Comparison of ENCODE assay signal across 9 mouse cellular contexts in genomic region chr1:189402223-189402943, GRCm38 (mm10). TPM values are rescaled to one million over a fixed set of nuclear protein-coding genes. Genes with fewer than 3 reads are reported as not detected.
A peak's percentile ranks its signal among the peaks of the same experiment; 100 is the strongest.
DNase-seq lines count a peak whose midpoint lies in the region; ATAC-seq lines count a peak whose summit lies in the region.
"Had no signal": no experiment of that assay in that cellular context is flagged by ENCODE, and none has a peak within 500 bp of the region (broad histone marks: within the 10 kb centered on the region; RNA-seq: fewer than 3 reads in every experiment).

TSS of gene Kcnk2 (minus strand) at chr1:189402273.

- H3K4me2 ChIP-seq in kidney, embryonic 14.5 days (replicated peaks; ENCODE audit: low read depth, low read length), result peak within 1 kb of the TSS; percentile 30
- H3K4me2 ChIP-seq in forebrain, embryonic 13.5 days, result no peak within 1 kb of the TSS

- peaks cover 14% of the 10 kb centered on the region; the same call in 1 of the 2 replicates for H3K4me1 ChIP-seq in kidney, embryonic 14.5 days (ENCODE audit: control insufficient read depth, insufficient read depth, low read length)
- H3K4me1 ChIP-seq in forebrain, embryonic 13.5 days, result no peaks in the 10 kb centered on the region
- H3K4me1 ChIP-seq in limb, embryonic 10.5 days, result peaks cover 32% of the 10 kb centered on the region

- no peak within 1 kb of the TSS for H3K27ac ChIP-seq in kidney, embryonic 14.5 days (ENCODE audit: low read depth, low read length)
- H3K27ac ChIP-seq in forebrain, embryonic 13.5 days, result no peak within 1 kb of the TSS
- peak within 1 kb of the TSS; percentile 73 for H3K27ac ChIP-seq in limb, embryonic 10.5 days

- no peaks in the 10 kb centered on the region for H3K27me3 ChIP-seq in kidney, embryonic 14.5 days (ENCODE audit: control insufficient read depth, insufficient read depth, low read length)
- H3K27me3 ChIP-seq in forebrain, embryonic 13.5 days, result no peaks in the 10 kb centered on the region
- no peaks in the 10 kb centered on the region for H3K27me3 ChIP-seq in limb, embryonic 10.5 days (ENCODE audit: low read depth, poor library complexity, severe bottlenecking)

- H3K4me3 ChIP-seq in kidney, embryonic 14.5 days (ENCODE audit: low read length), result no peak within 1 kb of the TSS
- no peak within 1 kb of the TSS for H3K4me3 ChIP-seq in forebrain, embryonic 13.5 days
- peak within 1 kb of the TSS; percentile 27; the same call in 1 of the 2 replicates for H3K4me3 ChIP-seq in limb, embryonic 10.5 days

- 14% methylated on average over 14 of the region's 14 CpGs for WGBS in kidney, embryonic 14.5 days
- 45% methylated on average over 14 of the region's 14 CpGs for WGBS in forebrain, embryonic 13.5 days
- 25% methylated on average over 14 of the region's 14 CpGs for WGBS in limb, embryonic 10.5 days

- no peak within 1 kb of the TSS for H3K9ac ChIP-seq in kidney, embryonic 14.5 days (ENCODE audit: low read depth, low read length)
- H3K9ac ChIP-seq in forebrain, embryonic 13.5 days, result no peak within 1 kb of the TSS

- DNase-seq in kidney, postnatal 25 days, result no peak
- no peak for DNase-seq in adrenal gland, postnatal 25 days
- DNase-seq in limb, embryonic 10.5 days (ENCODE audit: low spot score), result no peak
- DNase-seq in thymus, postnatal 25 days, result no peak

- no peaks in the 10 kb centered on the region for H3K9me3 ChIP-seq in kidney, embryonic 14.5 days (ENCODE audit: control insufficient read depth, low read length)
- no peaks in the 10 kb centered on the region for H3K9me3 ChIP-seq in forebrain, embryonic 13.5 days (replicated peaks)
- H3K9me3 ChIP-seq in limb, embryonic 10.5 days (replicated peaks), result no peaks in the 10 kb centered on the region

- ATAC-seq in kidney, embryonic 14.5 days (ENCODE audit: low FRiP score, low TSS enrichment), result peak; percentile 18; the same call in 1 of the 2 replicates
- no peak for ATAC-seq in forebrain, embryonic 13.5 days
- no peak for ATAC-seq in granulocyte monocyte progenitor cell, adult 5-6 weeks (replicated peaks; ENCODE audit: poor library complexity, severe bottlenecking)
- no peak for ATAC-seq in CD4-positive, CD25-positive, alpha-beta regulatory T cell, adult 4 months

- H3K36me3 ChIP-seq in kidney, embryonic 14.5 days (ENCODE audit: control insufficient read depth, insufficient read depth, low read length), result no peaks in the 10 kb centered on the region
- no peaks in the 10 kb centered on the region for H3K36me3 ChIP-seq in forebrain, embryonic 13.5 days (ENCODE audit: poor library complexity, severe bottlenecking)
- H3K36me3 ChIP-seq in limb, embryonic 10.5 days, result no peaks in the 10 kb centered on the region

RNA-seq across cellular contexts. Expression of gene Kcnk2, which starts in this region (rescaled TPM):
- 1.1 and 2.2 TPM in 2 replicates for polyA plus RNA-seq in kidney, embryonic 14.5 days (2014; fragmentation: Nextera tagmentation; extraction: Ambion mirVana)
- total RNA-seq in adrenal gland, postnatal 25 days (2021), result 17.9 and 30.1 TPM in 2 replicates
- 10.6 and 11.6 TPM in 2 replicates for polyA plus RNA-seq in forebrain, embryonic 13.5 days (2015; fragmentation: Nextera tagmentation; extraction: Ambion mirVana)
- polyA plus RNA-seq in limb, embryonic 10.5 days (2016; fragmentation: Nextera tagmentation; extraction: Ambion mirVana), result 0.72 and 1.9 TPM in 2 replicates
- not detected in 2 replicates for total RNA-seq in granulocyte monocyte progenitor cell, adult 5-6 weeks (2014; fragmentation: Nextera tagmentation)
- not detected in 2 replicates for total RNA-seq in granulocyte monocyte progenitor cell, adult 5-6 weeks (2017)
- polyA plus RNA-seq in CD4-positive, CD25-positive, alpha-beta regulatory T cell, adult 4 months (2017; shearing (Covaris generic)), result not detected
- total RNA-seq: MEL had no signal

Comparison
In these comparisons a context has a peak if more than half of its experiments do, and no peak if none do; other contexts are left out.
1. RNA of gene Kcnk2 (total RNA-seq): 17.9 to 30.1 TPM in adrenal gland, postnatal 25 days; not detected in granulocyte monocyte progenitor cell, adult 5-6 weeks; every median in the first group is over 10 times any median in the second.